Mouse (Mus musculus): ENCODE results near the gene Ntsr1. TPM values are rescaled to one million over a fixed set of nuclear protein-coding genes. Genes with fewer than 3 reads are reported as not detected.

Gene Ntsr1
- polyA plus RNA-seq, 1 experiment from 2014 or later, result 3.6 TPM

DNA sequence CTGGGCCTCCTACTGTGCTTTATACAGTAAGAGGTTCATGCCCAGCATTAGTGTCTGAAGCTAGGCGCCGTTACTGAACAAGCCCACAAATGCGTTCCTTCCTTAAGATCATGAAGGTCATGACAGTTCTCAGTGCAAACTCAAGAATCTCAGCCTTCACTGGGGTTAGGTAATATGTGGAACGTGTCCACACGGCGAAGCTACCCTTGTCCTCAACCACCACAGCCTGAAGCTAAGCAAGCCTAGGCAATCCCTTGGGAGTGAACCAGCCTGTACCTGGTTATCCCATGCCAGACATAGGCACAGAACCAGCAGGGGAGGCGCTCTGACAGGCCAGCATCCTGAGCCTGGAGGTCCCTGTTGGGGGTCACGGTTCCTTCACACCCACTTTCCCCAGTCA is 30.9 kb upstream of the Ntsr1 start:
- Histone ChIP-seq H3K27me3 (replicated peaks; ENCODE audit: control insufficient read depth, insufficient read depth, low read length) (no peaks in the 10 kb centered on the region), H3K4me2 (ENCODE audit: low read length) (no peak overlapping the region), H3K27ac (ENCODE audit: low read depth, low read length) (no peak overlapping the region), H3K4me3 (ENCODE audit: low read length) (no peak overlapping the region), H3K9ac (ENCODE audit: low read depth, low read length) (no peak overlapping the region), H3K36me3 (ENCODE audit: control insufficient read depth, insufficient read depth, low read length) (no peaks in the 10 kb centered on the region), H3K4me1 (ENCODE audit: control insufficient read depth, insufficient read depth, low read depth, low read length) (no peaks in the 10 kb centered on the region; the same call in 1 of the 2 replicates), H3K9me3 (ENCODE audit: control insufficient read depth, low read length) (no peaks in the 10 kb centered on the region)
- WGBS, result 92% methylated on average over 8 of the region's 8 CpGs
- ATAC-seq, result no peak

DNA sequence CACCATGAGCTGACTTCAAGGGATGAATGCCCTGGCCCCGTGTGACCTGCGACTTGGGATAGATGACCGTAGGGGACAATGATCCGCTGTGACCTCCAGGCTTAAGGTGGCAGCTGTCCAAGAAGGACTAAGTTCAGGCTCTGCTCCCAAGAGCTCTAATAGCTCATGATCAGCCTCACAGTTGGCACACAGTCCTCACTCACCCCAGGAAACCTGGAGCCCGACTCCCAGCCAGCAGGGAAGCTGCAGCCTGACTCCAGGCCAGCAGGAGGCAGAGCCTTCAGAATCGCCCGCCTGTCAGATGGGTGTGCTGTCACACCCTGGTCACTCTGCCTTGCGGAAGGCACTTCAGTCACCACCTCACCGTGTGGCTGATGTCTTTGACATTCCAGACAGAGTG is 30.0 kb upstream of the Ntsr1 start:
- Histone ChIP-seq H3K4me1 (ENCODE audit: control insufficient read depth, insufficient read depth, low read depth, low read length) (no peaks in the 10 kb centered on the region; the same call in 1 of the 2 replicates), H3K9me3 (ENCODE audit: control insufficient read depth, low read length) (no peaks in the 10 kb centered on the region), H3K4me2 (ENCODE audit: low read length) (no peak overlapping the region), H3K36me3 (ENCODE audit: control insufficient read depth, insufficient read depth, low read length) (no peaks in the 10 kb centered on the region), H3K27me3 (replicated peaks; ENCODE audit: control insufficient read depth, insufficient read depth, low read length) (no peaks in the 10 kb centered on the region), H3K9ac (ENCODE audit: low read depth, low read length) (no peak overlapping the region), H3K4me3 (ENCODE audit: low read length) (no peak overlapping the region), H3K27ac (ENCODE audit: low read depth, low read length) (no peak overlapping the region)
- 67% methylated on average over 9 of the region's 9 CpGs for WGBS
- no peak for ATAC-seq

DNA sequence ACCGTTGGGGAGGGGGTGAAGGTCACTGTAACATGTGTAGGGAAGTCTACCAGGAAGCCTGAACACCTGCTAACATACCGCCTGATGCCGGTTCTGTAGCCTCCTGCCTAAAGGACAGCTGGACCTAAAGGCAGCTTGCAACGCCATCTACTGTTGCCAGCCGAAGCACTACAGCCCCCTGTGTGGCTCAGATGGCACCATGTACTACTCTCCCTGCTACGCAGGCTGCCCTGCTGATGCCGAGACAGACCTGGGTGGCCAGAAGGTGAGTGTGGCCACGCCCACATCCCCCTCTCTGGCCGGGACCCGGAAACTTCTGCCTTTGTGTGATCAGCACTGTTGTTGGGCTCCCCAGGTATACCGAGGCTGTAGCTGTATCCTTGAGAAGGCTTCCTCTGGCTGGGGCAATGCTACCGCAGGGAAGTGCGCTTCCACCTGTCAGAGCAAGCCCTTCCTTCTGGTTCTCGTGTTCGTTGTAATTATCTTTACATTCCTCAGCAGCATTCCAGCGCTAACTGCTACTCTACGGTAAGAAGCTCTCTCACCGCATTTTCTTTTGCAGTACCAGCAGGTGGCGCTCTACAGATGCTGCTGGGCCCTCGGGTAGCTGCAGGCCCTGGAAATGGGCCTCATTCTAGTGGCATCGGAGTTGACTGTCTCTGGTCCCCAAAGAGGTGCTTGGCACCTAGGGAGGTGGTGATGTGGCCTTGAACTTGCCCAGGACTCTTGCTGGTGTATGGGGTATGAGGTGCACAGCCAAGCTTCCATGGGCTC is 27.3 kb upstream of the Ntsr1 start:
- no peaks in the 10 kb centered on the region for H3K36me3 ChIP-seq (ENCODE audit: control insufficient read depth, insufficient read depth, low read length)
- H3K4me2 ChIP-seq (ENCODE audit: low read length), result peak overlapping the region; percentile 17; the same call in 1 of the 2 replicates

DNA sequence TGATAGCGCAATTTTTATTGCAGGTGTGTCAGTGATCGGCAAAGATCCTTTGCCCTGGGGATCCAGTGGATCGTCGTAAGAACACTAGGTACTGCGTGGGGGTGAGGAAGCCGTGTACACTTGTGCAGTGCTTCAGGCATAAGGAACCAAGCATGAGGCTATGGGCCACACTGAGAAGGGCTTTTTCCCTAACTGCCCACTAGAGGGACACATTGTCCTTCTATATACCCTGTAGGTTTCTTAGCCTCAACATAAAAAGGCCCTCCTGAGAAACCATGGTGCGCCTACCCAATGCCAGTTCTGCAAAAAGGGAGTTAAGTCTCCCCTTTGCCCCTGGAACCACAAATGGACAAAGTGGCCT is 26.7 kb upstream of the Ntsr1 start:
- H3K4me1 ChIP-seq (ENCODE audit: control insufficient read depth, insufficient read depth, low read depth, low read length), result no peaks in the 10 kb centered on the region; the same call in 1 of the 2 replicates
- H3K36me3 ChIP-seq (ENCODE audit: control insufficient read depth, insufficient read depth, low read length), result no peaks in the 10 kb centered on the region
- H3K9ac ChIP-seq (ENCODE audit: low read depth, low read length), result no peak overlapping the region
- no peak overlapping the region for H3K4me3 ChIP-seq (ENCODE audit: low read length)
- WGBS, result 34% methylated on average over 7 of the region's 7 CpGs
- H3K27ac ChIP-seq (ENCODE audit: low read depth, low read length), result no peak overlapping the region
- peak; percentile 90 for ATAC-seq
- H3K4me2 ChIP-seq (ENCODE audit: low read length), result no peak overlapping the region
- no peaks in the 10 kb centered on the region for H3K9me3 ChIP-seq (ENCODE audit: control insufficient read depth, low read length)
- no peaks in the 10 kb centered on the region for H3K27me3 ChIP-seq (replicated peaks; ENCODE audit: control insufficient read depth, insufficient read depth, low read length)

More for the DNA sequence above, 27.3 kb upstream of the Ntsr1 start:
- Histone ChIP-seq H3K4me3 (ENCODE audit: low read length) (no peak overlapping the region), H3K27ac (ENCODE audit: low read depth, low read length) (no peak overlapping the region), H3K9ac (ENCODE audit: low read depth, low read length) (no peak overlapping the region), H3K9me3 (ENCODE audit: control insufficient read depth, low read length) (no peaks in the 10 kb centered on the region), H3K4me1 (ENCODE audit: control insufficient read depth, insufficient read depth, low read depth, low read length) (no peaks in the 10 kb centered on the region; the same call in 1 of the 2 replicates), H3K27me3 (replicated peaks; ENCODE audit: control insufficient read depth, insufficient read depth, low read length) (no peaks in the 10 kb centered on the region)
- ATAC-seq, result peak; percentile 61
- WGBS, result 8% methylated on average over 21 of the region's 21 CpGs

DNA sequence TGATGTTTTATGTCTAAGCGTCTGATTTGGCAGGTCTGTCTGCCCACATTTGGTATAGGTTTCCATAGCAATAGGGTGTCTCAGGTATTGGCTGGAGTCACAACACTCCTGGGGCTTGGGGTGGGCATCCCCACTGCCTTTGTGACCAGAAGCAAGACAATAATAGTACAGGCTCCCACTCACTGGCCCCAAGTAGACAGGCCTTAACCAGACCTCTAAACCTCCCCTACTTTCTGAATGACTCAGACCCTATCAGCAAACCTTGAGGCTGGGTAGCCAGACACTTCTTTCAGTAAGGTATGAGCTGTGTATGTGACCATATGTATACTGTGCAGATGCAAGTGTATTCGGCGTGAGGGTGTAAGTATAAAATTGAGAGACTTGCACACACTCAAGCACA is 24.9 kb upstream of the Ntsr1 start:
- Histone ChIP-seq H3K27me3 (replicated peaks; ENCODE audit: control insufficient read depth, insufficient read depth, low read length) (no peaks in the 10 kb centered on the region), H3K27ac (ENCODE audit: low read depth, low read length) (no peak overlapping the region), H3K4me1 (ENCODE audit: control insufficient read depth, insufficient read depth, low read depth, low read length) (no peaks in the 10 kb centered on the region; the same call in 1 of the 2 replicates), H3K36me3 (ENCODE audit: control insufficient read depth, insufficient read depth, low read length) (no peaks in the 10 kb centered on the region), H3K9ac (ENCODE audit: low read depth, low read length) (no peak overlapping the region), H3K4me3 (ENCODE audit: low read length) (no peak overlapping the region), H3K4me2 (ENCODE audit: low read length) (no peak overlapping the region), H3K9me3 (ENCODE audit: control insufficient read depth, low read length) (no peaks in the 10 kb centered on the region)
- 92% methylated on average over 3 of the region's 3 CpGs for WGBS
- no peak for ATAC-seq

DNA sequence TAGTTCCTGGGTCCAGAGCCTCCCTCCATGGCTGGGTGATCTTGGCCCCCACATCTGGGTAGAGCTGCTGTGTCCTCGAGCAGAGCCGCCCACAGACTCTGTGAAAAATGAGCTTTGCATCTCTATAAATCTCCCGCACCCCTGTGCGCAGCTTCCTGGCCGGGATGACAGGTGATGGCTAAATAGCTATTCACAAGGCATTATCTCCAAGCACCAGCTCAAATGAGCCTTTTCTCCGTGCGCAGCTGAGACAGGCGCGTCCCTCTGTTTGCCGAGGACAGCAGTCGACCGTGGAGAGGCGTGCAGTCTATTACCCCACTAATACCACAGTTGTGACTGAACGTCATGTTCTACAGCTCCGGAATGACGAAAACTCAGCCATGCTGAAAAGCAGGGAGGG is 17.5 kb upstream of the Ntsr1 start:
- WGBS, result 10% methylated on average over 16 of the region's 16 CpGs
- Histone ChIP-seq H3K9ac (ENCODE audit: low read depth, low read length) (peak overlapping the region; percentile 20; the same call in 1 of the 2 replicates), H3K27me3 (replicated peaks; ENCODE audit: control insufficient read depth, insufficient read depth, low read length) (0 out of 2 replicates have a peak, but pooled peaks cover 2% of the 10 kb centered on the region), H3K4me1 (ENCODE audit: control insufficient read depth, insufficient read depth, low read depth, low read length) (peaks cover 7% of the 10 kb centered on the region), H3K4me2 (ENCODE audit: low read length) (peak overlapping the region; percentile 31), H3K4me3 (ENCODE audit: low read length) (no peak overlapping the region), H3K36me3 (ENCODE audit: control insufficient read depth, insufficient read depth, low read length) (no peaks in the 10 kb centered on the region), H3K9me3 (ENCODE audit: control insufficient read depth, low read length) (no peaks in the 10 kb centered on the region), H3K27ac (ENCODE audit: low read depth, low read length) (peak overlapping the region; percentile 6; the same call in 1 of the 2 replicates)
- peak; percentile 51 for ATAC-seq

DNA sequence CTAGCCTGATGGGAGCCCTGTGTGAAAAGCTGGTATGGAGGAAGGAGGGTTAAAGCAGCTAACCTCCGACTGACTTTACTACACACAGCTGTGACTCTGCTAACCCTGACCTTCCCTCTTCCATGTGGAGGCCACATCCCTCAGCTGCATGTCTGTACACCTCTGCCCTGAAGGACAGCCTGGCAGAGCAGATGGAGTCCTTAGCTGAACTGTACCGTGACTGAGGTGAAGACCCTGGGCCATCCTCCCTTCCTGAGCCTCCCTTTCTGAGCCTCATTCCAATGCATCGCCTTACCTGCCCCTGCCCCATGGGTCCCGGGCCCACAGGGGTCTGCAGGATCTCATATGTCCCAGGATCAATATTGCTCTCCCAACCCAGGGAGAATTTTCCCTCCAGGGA is 14.9 kb upstream of the Ntsr1 start:
- Histone ChIP-seq H3K9ac (ENCODE audit: low read depth, low read length) (no peak overlapping the region), H3K27me3 (replicated peaks; ENCODE audit: control insufficient read depth, insufficient read depth, low read length) (0 out of 2 replicates have a peak, but pooled peaks cover 2% of the 10 kb centered on the region), H3K4me3 (ENCODE audit: low read length) (no peak overlapping the region), H3K27ac (ENCODE audit: low read depth, low read length) (no peak overlapping the region; the same call in 1 of the 2 replicates), H3K4me2 (ENCODE audit: low read length) (no peak overlapping the region), H3K4me1 (ENCODE audit: control insufficient read depth, insufficient read depth, low read depth, low read length) (peaks cover 13% of the 10 kb centered on the region), H3K9me3 (ENCODE audit: control insufficient read depth, low read length) (no peaks in the 10 kb centered on the region), H3K36me3 (ENCODE audit: control insufficient read depth, insufficient read depth, low read length) (no peaks in the 10 kb centered on the region)
- no peak for ATAC-seq
- 50% methylated on average over 4 of the region's 4 CpGs for WGBS

DNA sequence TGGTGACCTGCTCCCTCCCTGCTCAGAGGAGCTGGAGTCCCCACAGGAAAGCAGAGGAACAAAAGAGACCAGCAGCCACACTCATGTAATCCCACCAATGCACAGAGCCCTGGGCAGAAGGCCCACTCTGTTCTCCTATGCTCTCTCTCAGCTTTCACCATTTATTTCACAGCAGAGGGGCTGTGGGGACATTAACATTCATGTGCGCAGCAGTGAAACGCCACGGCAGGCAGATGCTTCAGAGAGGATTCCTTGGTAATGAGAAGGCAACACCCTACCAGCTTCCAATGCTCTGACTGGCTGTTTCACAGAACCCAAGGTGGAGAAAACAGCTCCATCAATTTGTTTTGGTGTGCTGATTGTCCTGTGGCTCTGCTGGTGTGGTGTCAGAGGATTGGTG is 14.5 kb upstream of the Ntsr1 start:
- 15% methylated on average over 3 of the region's 3 CpGs for WGBS
- Histone ChIP-seq H3K9me3 (ENCODE audit: control insufficient read depth, low read length) (no peaks in the 10 kb centered on the region), H3K4me3 (ENCODE audit: low read length) (no peak overlapping the region), H3K9ac (ENCODE audit: low read depth, low read length) (peak overlapping the region; percentile 13; the same call in 1 of the 2 replicates), H3K27me3 (replicated peaks; ENCODE audit: control insufficient read depth, insufficient read depth, low read length) (0 out of 2 replicates have a peak, but pooled peaks cover 2% of the 10 kb centered on the region), H3K4me2 (ENCODE audit: low read length) (no peak overlapping the region), H3K27ac (ENCODE audit: low read depth, low read length) (peak overlapping the region; percentile 18; the same call in 1 of the 2 replicates), H3K4me1 (ENCODE audit: control insufficient read depth, insufficient read depth, low read depth, low read length) (peaks cover 13% of the 10 kb centered on the region), H3K36me3 (ENCODE audit: control insufficient read depth, insufficient read depth, low read length) (no peaks in the 10 kb centered on the region)
- no peak for ATAC-seq

DNA sequence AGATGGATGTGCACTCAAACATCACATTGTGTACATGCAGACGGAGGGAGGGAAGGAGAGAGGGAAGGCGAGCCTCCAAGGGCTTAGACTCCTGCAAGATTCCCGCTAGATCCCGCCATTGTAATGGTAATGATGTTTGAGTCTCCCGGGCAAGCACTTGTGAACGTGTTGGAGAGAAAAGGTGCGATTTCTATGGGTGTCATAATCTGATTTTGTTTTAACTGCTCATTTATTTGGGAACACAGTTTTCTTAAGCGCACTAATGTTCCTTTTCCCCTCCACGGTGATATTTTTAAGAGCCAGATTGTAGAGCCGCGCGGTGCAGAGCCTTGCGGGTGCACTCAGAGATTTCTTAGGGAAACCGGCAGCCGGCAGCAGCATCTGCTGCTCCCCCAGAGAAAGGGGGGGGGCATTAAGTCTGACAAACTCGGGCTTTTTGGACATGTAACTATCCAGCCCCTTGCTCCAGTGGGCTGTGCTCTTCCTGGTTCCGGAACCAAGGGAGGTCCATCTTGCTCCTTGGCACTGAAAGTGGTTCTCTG is 11.5 kb upstream of the Ntsr1 start:
- Histone ChIP-seq H3K9me3 (ENCODE audit: control insufficient read depth, low read length) (no peaks in the 10 kb centered on the region), H3K4me2 (ENCODE audit: low read length) (peak overlapping the region; percentile 47), H3K4me1 (ENCODE audit: control insufficient read depth, insufficient read depth, low read depth, low read length) (peaks cover 13% of the 10 kb centered on the region), H3K27ac (ENCODE audit: low read depth, low read length) (no peak overlapping the region), H3K9ac (ENCODE audit: low read depth, low read length) (peak overlapping the region; percentile 29; the same call in 1 of the 2 replicates), H3K4me3 (ENCODE audit: low read length) (peak overlapping the region; percentile 18; the same call in 1 of the 2 replicates), H3K27me3 (replicated peaks; ENCODE audit: control insufficient read depth, insufficient read depth, low read length) (no peaks in the 10 kb centered on the region), H3K36me3 (ENCODE audit: control insufficient read depth, insufficient read depth, low read length) (no peaks in the 10 kb centered on the region)
- peak; percentile 59; the same call in 1 of the 2 replicates for ATAC-seq
- 4% methylated on average over 17 of the region's 17 CpGs for WGBS
